Mouse (Mus musculus): ENCODE measurements around the gene Dync1li2. TPM values are rescaled to one million over a fixed set of nuclear protein-coding genes. Genes with fewer than 3 reads are reported as not detected.

Dync1li2 gene
- polyA plus RNA-seq (2015; fragmentation: Nextera tagmentation; extraction: Ambion mirVana): 32.6 and 39.1 TPM in 2 replicates

DNA sequence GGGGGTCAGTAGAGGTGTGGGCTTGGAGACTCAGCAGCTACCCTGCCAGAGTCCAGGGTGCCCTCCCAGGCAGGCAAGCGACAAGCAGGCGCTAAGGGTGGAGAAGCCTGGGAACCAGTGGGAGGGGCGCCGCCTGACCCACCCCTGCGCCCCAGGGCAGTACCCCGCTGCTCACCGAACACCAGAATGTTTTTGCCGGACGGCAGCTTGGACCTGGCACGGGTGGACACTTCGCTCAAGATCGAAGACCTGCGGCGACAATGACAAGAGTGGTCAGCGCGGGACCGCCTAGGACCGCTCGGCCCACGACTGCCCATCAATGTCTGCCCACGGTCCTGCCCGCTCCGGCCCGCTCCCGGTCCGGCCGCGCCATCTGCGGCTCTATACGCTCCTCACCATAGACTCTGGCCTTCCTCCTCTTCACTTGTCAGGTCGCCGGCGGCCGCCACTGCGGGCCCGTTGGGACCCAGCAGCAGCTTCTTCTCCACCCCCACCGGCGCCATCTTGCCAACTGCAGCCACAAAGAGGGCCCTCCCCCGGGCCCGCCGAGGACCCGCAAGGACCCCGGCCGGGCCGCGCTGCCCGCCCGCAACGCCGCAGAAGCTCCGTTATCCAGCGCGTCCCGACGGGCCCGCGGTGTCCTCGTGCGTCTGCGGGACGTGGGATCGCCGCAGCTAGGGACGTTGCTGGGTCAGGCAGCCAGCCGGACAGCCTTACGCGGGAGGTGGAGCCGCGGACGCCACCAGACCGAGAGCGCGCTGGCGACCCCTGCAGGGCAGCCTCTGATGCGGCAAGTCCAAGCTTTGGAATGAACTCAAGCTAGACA is at the start of gene Dync1li2:
Gene Dync1li2 (minus strand): TSS at position 749 of the 826 bp plus-strand sequence.

GRCm38 (mm10) chr8:104395703-104396357 is 47.0 kb downstream of the Dync1li2 start, which contains the start of gene Cmtm4:
Gene Cmtm4, minus strand, starts transcription at chr8:104395807.

Other genes with a start within 250 kb of the Dync1li2 start
- gene Tk2, start 194.5 kb downstream of the Dync1li2 start, polyA plus RNA-seq (2015; fragmentation: Nextera tagmentation; extraction: Ambion mirVana): 31.1 and 60.1 TPM in 2 replicates
- 125 and 176 TPM in 2 replicates for gene Cklf, start 192.2 kb downstream of the Dync1li2 start, polyA plus RNA-seq (2015; fragmentation: Nextera tagmentation; extraction: Ambion mirVana)
- 0.54 and 0.87 TPM in 2 replicates for gene Cmtm2a, start 149.9 kb downstream of the Dync1li2 start, polyA plus RNA-seq (2015; fragmentation: Nextera tagmentation; extraction: Ambion mirVana)
- 0.13 and 0.30 TPM in 2 replicates for gene Gm45711, start 133.0 kb downstream of the Dync1li2 start, polyA plus RNA-seq (2015; fragmentation: Nextera tagmentation; extraction: Ambion mirVana)
- gene Cmtm1, start 132.9 kb downstream of the Dync1li2 start, polyA plus RNA-seq (2015; fragmentation: Nextera tagmentation; extraction: Ambion mirVana): 0.43 and 0.47 TPM in 2 replicates
- not detected in 2 replicates for gene Gm11020, start 121.5 kb downstream of the Dync1li2 start, polyA plus RNA-seq (2015; fragmentation: Nextera tagmentation; extraction: Ambion mirVana)
- 0.33 TPM in 1 of 2 replicates, not detected in the other for gene Cmtm2b, start 120.8 kb downstream of the Dync1li2 start, polyA plus RNA-seq (2015; fragmentation: Nextera tagmentation; extraction: Ambion mirVana)
- 122 and 128 TPM in 2 replicates for gene Cmtm3, start 103.6 kb downstream of the Dync1li2 start, polyA plus RNA-seq (2015; fragmentation: Nextera tagmentation; extraction: Ambion mirVana)
- gene Cmtm4, start 47.2 kb downstream of the Dync1li2 start, polyA plus RNA-seq (2015; fragmentation: Nextera tagmentation; extraction: Ambion mirVana): 1.3 and 1.8 TPM in 2 replicates
- 0.08 and 0.16 TPM in 2 replicates for gene Terb1, start 66.9 kb upstream of the Dync1li2 start, polyA plus RNA-seq (2015; fragmentation: Nextera tagmentation; extraction: Ambion mirVana)
- 94.0 and 97.2 TPM in 2 replicates for gene Nae1, start 91.6 kb upstream of the Dync1li2 start, polyA plus RNA-seq (2015; fragmentation: Nextera tagmentation; extraction: Ambion mirVana)
- gene Car7, start 91.6 kb upstream of the Dync1li2 start, polyA plus RNA-seq (2015; fragmentation: Nextera tagmentation; extraction: Ambion mirVana): 1.8 and 2.3 TPM in 2 replicates
- gene Pdp2, start 148.4 kb upstream of the Dync1li2 start, polyA plus RNA-seq (2015; fragmentation: Nextera tagmentation; extraction: Ambion mirVana): 6.0 and 7.1 TPM in 2 replicates
- gene Cdh16, start 181.3 kb upstream of the Dync1li2 start, polyA plus RNA-seq (2015; fragmentation: Nextera tagmentation; extraction: Ambion mirVana): 1.7 and 7.7 TPM in 2 replicates
- 3.0 and 5.8 TPM in 2 replicates for gene Rrad, start 188.3 kb upstream of the Dync1li2 start, polyA plus RNA-seq (2015; fragmentation: Nextera tagmentation; extraction: Ambion mirVana)
- 70.3 and 77.3 TPM in 2 replicates for gene Ciao2b, start 198.9 kb upstream of the Dync1li2 start, polyA plus RNA-seq (2015; fragmentation: Nextera tagmentation; extraction: Ambion mirVana)